Mouse (Mus musculus) fibroblast of lung, adult 2 months (primary cell): ENCODE data around the gene Ankle2.

Experiments used
- DNase-seq: peaks from one replicate; pipeline ENCODE4 v3.0.0-alpha.2; 2011; ENCODE audit warnings: low read depth

Ankle2 gene

DNA sequence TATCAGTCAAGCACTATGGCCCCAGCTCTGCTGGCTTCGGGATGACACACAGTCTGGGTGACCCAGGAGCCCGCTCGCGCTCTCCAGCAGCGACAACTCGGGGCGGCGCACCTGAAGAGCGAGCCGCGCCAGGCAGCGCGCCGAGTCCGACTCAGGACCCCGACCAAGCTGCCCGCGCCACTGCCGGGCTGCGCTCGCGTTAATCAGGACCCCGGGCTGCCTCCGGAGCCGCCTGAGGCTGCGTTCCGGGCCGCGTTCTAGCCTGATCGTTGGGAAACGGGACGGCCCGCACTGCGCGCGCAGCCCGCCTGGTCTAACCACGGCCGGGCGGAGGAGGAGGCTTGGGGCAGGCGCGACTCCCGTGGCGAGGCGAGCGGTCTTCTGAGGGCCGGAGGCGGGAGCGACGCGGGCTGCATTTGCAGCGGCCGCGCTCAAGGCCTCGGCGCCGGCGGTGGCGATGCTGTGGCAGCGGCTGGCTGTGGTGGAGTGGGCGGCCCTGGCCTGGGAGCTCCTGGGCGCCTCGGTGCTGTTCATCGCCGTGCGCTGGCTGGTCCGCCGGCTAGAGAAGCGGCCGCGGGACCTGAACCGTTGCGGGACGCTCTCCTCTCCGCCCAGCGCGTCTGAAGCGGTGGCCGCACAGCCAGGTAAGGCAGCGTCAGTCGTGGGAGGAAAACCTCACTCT is at the start of gene Ankle2:
Gene Ankle2 (plus strand): TSS at position 225 of the 682 bp plus-strand sequence.
- peak; percentile 59 for DNase-seq

DNA sequence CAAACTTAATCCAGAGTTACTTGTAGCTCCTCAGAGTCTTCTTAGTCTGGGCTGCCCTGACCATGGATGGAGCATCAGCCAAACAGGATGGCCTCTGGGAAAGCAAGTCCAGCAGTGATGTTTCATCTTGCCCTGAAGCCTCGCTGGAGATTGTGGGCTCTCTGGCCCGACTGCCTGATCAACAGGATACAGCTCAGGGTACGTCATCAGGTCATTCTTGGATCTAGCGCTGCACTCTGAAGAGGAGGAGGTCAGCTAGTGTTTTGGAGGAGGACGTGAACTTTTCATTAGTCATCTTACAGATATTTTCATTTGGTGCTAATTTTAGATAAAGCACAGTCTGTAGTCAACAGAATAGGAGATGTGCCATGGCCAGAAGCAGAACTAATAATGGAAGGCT is 49.1 kb upstream of the Ankle2 start:
- DNase-seq: peak; percentile 44

DNA sequence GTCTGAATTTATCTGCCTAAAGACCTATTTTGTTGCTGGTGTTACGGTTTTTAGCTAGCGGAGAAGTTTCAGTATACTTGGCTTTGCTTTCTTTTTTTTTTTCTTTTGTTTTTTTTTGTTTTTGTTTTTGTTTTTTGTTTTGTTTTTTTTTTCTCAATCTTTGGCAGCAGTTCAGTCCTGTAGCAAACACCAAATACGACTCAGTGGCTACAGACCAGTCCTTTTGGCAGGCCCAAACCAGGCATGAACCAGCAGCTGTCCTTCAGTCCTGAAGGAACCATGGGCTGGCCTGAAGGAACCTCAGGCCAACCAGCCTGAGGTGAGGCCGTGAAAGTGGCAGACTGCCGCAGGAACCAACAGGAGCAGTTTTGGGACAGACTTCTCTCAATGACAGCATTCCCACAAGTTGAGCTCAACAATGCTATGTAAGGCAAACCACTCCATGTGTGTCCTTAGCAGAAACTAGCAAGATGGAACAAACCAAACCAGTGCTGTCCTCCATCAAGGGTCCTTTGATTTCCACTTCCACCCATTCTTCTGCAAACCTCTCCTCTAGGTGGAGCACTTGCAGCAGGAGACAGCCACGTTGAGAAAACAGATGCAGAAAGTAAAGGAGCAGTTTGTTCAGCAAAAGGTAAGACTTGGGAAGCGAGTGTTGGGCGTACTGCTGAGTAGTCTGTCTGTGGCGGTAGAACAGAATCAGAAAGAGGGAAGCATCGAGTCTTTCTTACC is 27.5 kb upstream of the Ankle2 start:
- no peak for DNase-seq

DNA sequence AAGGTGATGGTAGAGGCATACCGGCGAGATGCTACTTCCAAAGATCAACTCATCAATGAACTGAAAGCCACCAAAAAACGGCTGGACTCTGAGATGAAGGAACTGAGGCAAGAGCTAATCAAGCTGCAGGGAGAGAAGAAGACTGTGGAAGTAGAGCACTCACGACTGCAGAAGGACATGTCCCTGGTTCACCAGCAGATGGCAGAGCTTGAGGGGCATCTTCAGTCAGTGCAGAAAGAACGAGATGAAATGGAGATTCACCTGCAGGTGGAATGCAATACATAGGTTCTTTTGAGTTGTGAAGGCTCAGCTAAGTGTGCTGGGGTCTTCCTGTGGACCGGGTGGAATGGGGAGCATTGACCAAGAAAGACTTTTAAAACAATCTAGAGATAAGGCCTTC is 26.0 kb upstream of the Ankle2 start:
- no peak for DNase-seq

DNA sequence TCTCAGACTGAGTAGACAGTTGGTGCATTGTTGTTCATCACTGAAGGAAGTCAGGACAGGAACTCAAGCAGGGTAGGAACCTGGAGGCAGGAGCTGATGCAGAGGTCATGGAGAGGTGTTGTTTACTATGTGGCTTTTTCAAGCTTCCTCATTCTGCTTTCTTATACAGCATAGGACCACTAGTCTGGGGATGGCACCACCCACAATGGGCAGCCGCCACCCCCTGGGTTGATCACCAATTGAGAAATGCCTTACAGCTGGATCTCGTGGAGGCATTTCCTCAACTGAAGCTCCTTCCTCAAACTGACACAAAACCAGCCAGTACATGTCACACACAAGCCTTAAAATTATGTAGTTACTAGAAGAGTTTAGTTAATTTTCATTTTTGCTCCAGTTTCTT is 19.5 kb upstream of the Ankle2 start:
- no peak for DNase-seq

DNA sequence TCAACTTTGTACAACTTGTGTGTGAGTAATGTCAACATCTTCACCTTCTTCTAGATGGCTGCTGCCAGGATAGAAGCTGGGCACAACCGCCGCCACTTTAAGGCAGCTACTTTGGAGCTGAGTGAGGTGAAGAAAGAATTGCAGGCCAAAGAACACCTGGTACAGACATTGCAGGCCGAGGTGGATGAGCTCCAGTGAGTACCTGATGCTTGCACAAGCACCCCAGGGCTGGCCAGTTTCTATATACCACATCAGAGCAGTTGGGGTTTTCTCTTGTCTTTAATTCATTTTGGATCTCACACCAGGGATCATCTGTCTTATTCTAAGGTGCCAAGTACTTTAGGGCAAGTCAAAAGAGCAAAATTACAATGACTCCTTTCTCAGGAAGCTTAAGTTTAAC is 14.0 kb upstream of the Ankle2 start:
- no peak for DNase-seq

DNA sequence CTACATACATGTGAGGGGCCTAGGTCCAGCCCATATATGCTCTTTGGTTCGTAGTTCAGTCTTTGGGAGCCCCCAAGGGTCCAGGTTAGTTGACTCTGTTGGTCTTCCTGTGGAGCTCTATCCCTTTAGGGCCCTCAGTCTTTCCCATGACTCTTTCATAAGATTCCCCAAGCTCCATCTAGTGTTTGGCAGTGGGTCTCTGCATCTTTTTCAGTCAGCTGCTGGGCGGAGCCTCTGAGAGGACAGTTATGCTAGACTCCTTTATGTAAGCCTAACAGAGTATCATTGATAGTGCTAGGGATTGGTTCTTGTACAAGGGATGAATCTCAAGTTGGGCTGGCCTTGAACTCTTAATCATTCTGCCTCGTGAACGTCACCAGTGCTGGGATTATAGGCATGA is 10.5 kb upstream of the Ankle2 start:
- no peak for DNase-seq

DNA sequence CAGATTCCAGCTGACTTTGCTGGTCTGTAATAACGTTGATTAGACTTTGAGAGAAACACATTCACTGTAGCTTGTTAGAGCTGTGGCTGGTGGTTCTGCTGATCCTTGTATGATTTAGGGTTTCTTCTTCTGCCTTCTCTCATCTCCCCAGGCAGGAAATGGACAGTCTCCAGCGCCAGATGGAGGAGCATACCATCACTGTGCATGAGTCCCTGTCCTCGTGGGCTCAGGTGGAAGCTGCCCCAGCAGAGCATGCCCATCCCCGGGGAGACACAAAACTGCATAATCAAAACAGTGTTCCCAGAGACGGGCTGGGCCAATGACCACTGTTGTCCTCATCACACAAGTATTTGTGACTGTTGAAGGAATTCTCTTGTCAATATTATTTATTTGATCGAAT is 8.0 kb upstream of the Ankle2 start:
- DNase-seq: no peak

DNA sequence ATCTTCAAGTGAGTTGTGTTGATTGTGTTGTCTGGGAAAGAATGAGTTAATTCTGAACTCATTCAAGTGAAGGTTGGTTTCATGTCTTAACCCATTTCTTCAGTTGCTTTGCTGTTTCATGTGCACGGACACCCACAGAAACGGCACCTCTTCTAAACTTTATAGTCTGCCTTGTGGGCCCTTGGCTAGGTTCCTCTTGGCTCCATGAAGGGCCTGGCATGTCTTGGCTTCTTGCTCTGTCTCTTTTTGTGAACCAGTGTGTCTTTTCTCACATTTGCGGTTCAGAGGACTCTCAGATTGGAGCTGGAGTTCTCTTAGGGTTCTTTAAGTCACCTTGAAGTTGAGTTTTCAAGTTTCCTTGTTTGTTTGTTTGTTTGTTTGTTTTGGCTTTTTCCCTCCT is 5.7 kb upstream of the Ankle2 start:
- DNase-seq: no peak

DNA sequence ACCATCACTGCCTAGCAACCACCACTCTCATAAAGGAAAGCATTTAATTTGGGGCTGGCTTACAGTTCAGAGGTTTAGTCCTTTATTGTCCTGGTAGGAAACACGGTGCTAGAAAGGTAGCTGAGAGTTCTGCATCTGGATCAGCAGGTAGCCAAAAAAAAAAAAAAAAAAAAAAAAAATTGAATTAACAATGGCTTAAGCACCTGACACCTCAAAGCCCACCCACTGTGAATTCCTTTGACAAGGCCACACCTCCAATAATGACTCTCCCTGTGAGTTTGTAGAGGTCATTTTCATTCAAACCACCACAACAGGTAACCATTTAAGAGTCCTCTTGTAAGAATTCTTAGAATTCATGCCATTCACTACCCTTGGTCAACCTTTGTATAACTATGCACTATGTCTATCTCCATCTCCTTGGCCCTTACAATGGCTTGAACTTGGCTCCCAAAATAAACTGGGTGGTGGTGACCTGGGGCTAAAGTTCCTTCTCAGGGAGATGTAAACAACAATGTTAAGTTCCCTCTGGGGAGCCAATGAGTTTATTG is 3.4 kb upstream of the Ankle2 start:
- DNase-seq: no peak

DNA sequence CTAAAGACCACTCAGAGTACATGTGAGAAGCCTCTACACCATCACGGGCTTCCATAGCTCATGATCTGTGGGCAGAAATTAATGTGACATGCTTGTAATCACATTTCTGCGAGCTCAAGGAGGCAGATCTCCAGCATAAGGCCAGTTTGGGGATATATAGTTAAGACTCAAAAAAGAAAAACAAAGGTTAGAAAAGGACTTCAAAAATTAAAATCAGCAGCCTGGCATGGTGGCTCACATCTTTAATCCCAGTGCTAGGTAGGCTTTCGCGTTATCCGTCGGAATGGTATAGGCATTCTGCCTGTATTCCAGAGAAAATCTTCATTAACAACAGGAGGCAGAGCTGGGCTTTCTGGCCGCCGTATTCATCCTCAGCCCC is 414 bp upstream of the Ankle2 start:
- no peak for DNase-seq

DNA sequence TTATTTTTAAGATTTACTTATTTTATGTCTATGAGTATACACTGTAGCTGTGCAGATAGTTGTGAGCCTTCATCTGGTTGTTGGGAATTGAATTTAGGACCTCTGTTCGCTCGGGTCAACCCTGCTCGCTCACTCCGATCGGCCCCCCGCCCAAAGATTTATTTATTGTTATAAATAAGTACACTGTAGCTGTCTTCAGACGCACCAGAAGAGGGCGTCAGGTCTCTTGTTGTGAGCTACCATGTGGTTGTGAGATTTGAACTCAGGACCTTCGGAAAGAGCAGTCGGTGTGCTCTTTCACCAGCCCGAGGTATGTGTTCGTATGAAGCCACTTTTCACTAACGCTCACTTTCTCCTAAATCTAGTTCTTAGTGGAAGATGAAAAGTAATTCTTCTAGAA is 834 bp downstream of the Ankle2 start:
- DNase-seq: no peak

DNA sequence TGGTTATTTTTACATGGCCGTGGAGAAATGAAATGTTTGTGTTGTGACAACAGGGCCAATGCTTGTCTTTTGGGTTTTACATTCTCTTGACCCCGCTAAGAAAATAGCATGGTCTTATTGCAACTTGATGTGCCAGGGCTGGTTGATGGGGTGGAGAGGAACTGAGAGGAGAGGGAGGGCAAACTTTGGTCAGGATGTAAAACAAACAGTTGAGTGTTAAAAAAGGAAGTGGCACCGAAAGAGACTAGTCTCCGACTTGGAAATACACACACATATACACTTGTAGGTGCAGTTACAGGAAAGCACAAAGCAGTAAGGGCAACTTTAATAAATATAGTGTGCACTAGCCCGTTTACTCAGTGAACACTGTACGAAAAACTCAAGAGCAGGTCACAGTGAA is 1.5 kb downstream of the Ankle2 start:
- DNase-seq: no peak

DNA sequence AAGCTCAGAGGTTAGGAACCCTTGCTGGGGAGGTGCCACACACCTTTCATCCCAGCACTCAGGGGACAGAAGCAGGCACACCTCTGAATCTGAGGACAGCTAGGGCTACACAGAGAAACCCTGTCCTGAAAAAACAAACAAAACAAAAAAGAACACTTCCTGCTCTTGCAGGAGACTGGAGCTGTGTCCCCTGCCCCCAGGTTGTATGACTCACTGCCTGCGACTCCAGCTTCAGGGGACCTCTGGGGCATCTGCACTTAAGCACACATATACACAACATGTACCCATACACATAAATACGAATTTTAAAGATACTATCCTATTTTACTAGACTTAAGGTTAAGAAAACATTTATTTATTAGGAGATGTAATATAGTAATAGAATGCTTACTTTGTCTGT is 13.3 kb downstream of the Ankle2 start:
- no peak for DNase-seq

DNA sequence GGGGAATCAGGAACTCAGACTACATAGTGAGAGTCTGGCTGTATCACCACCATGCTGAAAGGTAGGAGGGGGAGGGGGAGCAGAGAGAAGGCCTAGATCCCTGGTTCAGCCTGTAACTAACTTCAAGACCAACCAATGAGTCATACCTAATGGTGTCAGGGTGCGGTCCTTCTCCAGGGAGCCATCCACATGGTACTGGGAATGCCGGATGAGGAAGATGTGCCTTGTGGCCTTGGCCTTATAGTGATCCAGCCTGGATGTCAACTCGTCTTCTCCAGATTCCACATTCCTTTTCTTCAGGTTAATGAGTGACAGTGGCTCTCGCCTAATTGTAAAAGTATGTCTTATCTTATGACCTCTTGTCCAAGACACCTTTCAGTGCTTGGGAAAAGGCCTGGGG is 36.1 kb downstream of the Ankle2 start:
- DNase-seq: no peak

DNA sequence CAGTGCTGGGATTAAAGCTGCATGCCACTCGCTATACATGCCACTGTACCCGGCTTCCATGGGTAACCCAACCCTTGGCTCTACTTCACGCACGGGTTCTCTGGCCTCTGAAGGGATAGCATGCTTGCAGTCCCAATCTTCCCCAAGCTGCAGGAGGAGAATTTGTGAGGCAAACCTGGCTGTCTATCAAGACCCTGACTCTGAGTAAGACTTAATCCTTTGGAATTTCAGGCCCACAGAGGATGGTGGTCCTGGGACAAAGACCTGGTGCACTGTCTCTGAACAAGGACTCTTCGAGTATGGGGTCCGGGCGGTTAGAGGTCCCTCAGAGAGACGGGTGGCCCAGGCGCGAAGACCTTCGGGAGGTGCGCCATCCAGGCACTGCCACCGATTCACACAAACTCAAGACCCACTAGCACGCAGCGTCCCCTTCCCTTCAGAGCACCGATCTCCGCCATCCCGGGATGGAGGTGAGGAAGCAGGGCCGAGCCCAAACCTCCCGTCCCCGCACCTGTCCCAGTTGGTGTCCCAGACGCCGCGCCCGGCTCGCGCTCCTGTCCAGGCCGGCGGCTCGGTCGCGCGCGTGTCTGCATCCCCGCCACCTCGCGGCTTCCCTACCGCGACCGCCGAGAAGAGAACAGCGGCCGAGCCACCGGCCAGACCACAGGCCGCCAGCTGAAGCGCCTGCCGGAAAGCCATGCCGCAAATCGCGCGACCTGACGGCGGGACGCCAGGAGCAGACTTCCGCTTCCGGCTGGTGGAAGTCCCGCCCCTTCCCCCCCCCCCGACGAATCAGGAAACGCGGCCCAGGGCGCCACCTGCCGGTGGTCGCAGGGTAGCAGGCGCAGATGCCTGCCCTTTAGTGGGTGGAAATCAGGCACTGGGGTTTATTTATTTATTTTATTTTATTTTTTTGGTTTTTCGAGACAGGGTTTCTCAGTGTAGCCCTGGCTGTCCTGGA is 38.6 kb downstream of the Ankle2 start, which contains the start of gene Pgam5:
Gene Pgam5 (minus strand): TSS at position 773 of the 961 bp plus-strand sequence.
- DNase-seq: peak; percentile 62

DNA sequence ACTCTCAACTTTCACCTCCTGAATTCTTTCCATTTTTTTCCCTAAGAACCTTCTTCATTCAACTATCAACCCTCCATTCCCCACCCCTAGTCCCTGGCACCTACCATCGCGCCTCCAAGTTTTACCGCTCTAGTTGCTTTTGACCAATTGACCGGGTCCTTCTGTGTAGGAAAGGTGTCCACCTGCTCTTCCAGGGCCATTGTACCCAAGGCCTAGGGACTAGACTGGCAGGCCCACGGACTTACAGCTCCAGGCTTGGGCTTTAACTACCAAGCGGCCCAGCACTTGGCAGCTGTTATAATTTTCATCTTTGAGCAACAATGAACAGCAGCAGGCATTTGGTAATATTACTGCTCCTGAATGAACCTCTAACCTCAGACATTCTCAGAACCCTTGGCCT is 39.4 kb downstream of the Ankle2 start:
- no peak for DNase-seq

DNA sequence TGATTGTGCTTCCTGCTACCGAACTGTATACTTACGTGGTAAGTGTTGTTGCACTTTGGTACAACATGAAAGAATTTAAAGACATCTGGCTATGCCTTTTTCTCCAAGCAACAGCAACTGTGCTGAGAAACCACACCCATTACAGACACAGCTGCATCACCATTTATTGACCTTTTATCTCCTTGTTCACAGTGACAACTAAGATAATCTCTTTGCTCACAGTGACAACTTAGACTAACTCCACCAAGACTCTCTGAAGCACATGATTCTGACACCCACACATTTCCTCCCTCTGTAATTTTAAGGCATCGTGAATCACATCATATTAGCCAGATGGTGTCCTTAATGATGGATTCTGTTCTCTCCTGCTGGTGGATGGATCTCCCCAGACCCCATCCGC is 43.3 kb downstream of the Ankle2 start:
- DNase-seq: no peak

DNA sequence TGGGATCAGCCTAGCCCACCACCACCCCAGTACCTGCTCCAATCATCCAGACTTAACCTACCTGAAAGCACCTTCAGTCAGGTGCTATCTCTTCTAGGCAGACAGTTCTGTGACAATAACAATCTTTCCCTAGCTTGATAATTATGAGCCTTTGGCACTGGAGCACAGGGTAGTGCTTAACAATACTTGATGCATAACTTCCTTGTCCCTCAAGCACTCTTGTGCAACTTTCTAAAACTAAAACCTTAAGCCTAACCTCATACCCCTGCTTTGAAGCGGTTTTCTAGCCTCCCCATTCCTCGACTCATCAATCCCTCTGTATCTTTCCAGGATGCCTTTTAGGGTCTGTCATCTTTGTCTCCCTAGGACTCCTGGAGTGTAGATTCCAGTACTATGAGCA is 44.0 kb downstream of the Ankle2 start:
- no peak for DNase-seq

DNA sequence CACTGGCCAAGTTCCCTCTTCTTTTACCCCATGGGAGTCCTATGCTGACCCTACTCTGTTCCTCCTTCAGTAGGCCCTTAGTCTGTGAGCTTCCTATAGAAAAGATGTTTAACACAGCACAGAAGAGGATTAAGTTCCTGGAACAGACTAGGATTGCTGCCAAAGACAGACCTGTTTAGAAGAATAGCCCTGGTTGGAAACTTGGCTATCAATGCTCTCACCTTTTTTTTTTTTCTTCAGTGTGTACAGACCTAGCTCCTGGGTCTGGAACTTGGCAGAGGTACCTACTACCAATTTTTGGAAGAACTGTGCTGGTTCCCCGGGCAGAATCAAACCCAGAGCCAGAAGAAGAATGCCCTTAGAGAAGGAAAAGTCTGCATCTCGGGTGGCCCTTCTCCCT is 45.6 kb downstream of the Ankle2 start:
- no peak for DNase-seq

DNA sequence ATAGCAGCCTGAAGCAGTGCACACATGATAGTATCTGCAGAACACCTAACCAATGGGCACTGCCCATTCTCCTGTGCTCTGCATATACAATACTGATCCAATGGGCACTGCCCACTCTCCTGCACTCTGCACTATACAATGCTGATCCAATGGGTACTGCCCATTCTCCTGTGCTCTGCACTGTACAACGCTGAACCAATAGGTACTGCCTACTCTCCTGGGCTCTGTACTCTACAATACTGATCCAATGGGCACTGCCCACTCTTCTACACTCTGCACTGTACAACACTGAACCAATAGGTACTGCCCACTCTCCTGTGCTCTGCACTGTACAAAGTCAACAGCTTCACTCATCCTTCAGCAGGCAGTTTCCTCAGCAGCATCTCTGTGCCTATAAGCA is 46.1 kb downstream of the Ankle2 start:
- no peak for DNase-seq

DNA sequence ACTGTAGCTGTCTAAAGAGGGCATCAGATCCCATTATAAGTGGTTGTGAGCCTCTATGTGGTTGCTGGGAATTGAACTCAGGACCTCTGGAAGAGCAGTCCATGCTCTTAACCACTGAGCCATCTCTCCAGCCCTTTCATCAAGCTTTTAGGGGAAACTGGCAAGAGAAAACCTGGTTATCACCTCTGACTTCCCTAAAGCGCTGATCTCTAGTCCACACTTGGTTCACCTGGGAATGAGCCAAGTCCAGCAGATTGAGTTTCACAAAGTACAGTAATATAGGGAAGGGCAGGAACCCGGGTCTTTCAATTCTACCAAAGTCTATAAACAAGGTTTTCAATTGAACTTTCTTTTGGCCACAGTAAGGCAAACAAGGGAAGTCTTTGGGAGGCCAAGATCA is 51.2 kb downstream of the Ankle2 start:
- no peak for DNase-seq
